Mouse (Mus musculus): ENCODE data around the gene Olfr633. TPM values are rescaled to one million over a fixed set of nuclear protein-coding genes. Genes with fewer than 3 reads are reported as not detected.

The Olfr633 gene
- polyA plus RNA-seq, 1 experiment from 2014 or later = not detected

Other genes starting within 250 kb of the Olfr633 start
- gene Olfr243, start 229.8 kb upstream of the Olfr633 start, polyA plus RNA-seq (2015; fragmentation: Nextera tagmentation; extraction: Ambion mirVana) = not detected in 2 replicates
- gene Olfr628, start 214.1 kb upstream of the Olfr633 start, polyA plus RNA-seq (2015; fragmentation: Nextera tagmentation; extraction: Ambion mirVana) = not detected in 2 replicates
- gene Olfr629, start 199.5 kb upstream of the Olfr633 start, polyA plus RNA-seq (2015; fragmentation: Nextera tagmentation; extraction: Ambion mirVana) = not detected in 2 replicates
- gene Olfr630, start 187.1 kb upstream of the Olfr633 start, polyA plus RNA-seq (2015; fragmentation: Nextera tagmentation; extraction: Ambion mirVana) = not detected in 2 replicates
- not detected in 2 replicates for gene Olfr69, start 172.8 kb upstream of the Olfr633 start, polyA plus RNA-seq (2015; fragmentation: Nextera tagmentation; extraction: Ambion mirVana)
- not detected in 2 replicates for gene Olfr68, start 164.7 kb upstream of the Olfr633 start, polyA plus RNA-seq (2015; fragmentation: Nextera tagmentation; extraction: Ambion mirVana)
- gene Olfr67, start 152.6 kb upstream of the Olfr633 start, polyA plus RNA-seq (2015; fragmentation: Nextera tagmentation; extraction: Ambion mirVana) = not detected in 2 replicates
- gene Hbb-bt, start 130.4 kb upstream of the Olfr633 start, polyA plus RNA-seq (2015; fragmentation: Nextera tagmentation; extraction: Ambion mirVana) = 4,716 and 5,311 TPM in 2 replicates
- gene Hbb-bs, start 116.3 kb upstream of the Olfr633 start, polyA plus RNA-seq (2015; fragmentation: Nextera tagmentation; extraction: Ambion mirVana) = 14,530 and 15,290 TPM in 2 replicates
- not detected in 2 replicates for gene Hbb-bh2, start 103.9 kb upstream of the Olfr633 start, polyA plus RNA-seq (2015; fragmentation: Nextera tagmentation; extraction: Ambion mirVana)
- gene Hbb-bh1, start 101.3 kb upstream of the Olfr633 start, polyA plus RNA-seq (2015; fragmentation: Nextera tagmentation; extraction: Ambion mirVana) = 8.2 and 12.5 TPM in 2 replicates
- 807 and 1,263 TPM in 2 replicates for gene Hbb-y, start 91.2 kb upstream of the Olfr633 start, polyA plus RNA-seq (2015; fragmentation: Nextera tagmentation; extraction: Ambion mirVana)
- not detected in 2 replicates for gene Olfr66, start 58.2 kb upstream of the Olfr633 start, polyA plus RNA-seq (2015; fragmentation: Nextera tagmentation; extraction: Ambion mirVana)
- not detected in 2 replicates for gene Olfr64, start 50.0 kb upstream of the Olfr633 start, polyA plus RNA-seq (2015; fragmentation: Nextera tagmentation; extraction: Ambion mirVana)
- not detected in 2 replicates for gene Olfr65, start 41.0 kb upstream of the Olfr633 start, polyA plus RNA-seq (2015; fragmentation: Nextera tagmentation; extraction: Ambion mirVana)
- gene Olfr631, start 15.6 kb upstream of the Olfr633 start, polyA plus RNA-seq (2015; fragmentation: Nextera tagmentation; extraction: Ambion mirVana) = not detected in 2 replicates
- gene Olfr632, start 10.1 kb upstream of the Olfr633 start, polyA plus RNA-seq (2015; fragmentation: Nextera tagmentation; extraction: Ambion mirVana) = not detected in 2 replicates
- not detected in 2 replicates for gene Olfr635, start 26.7 kb downstream of the Olfr633 start, polyA plus RNA-seq (2015; fragmentation: Nextera tagmentation; extraction: Ambion mirVana)
- not detected in 2 replicates for gene Olfr638, start 54.3 kb downstream of the Olfr633 start, polyA plus RNA-seq (2015; fragmentation: Nextera tagmentation; extraction: Ambion mirVana)
- gene Olfr639, start 72.9 kb downstream of the Olfr633 start, polyA plus RNA-seq (2015; fragmentation: Nextera tagmentation; extraction: Ambion mirVana) = not detected in 2 replicates
- not detected in 2 replicates for gene Olfr640, start 81.1 kb downstream of the Olfr633 start, polyA plus RNA-seq (2015; fragmentation: Nextera tagmentation; extraction: Ambion mirVana)
- not detected in 2 replicates for gene Olfr641, start 91.0 kb downstream of the Olfr633 start, polyA plus RNA-seq (2015; fragmentation: Nextera tagmentation; extraction: Ambion mirVana)
- not detected in 2 replicates for gene Olfr642, start 108.2 kb downstream of the Olfr633 start, polyA plus RNA-seq (2015; fragmentation: Nextera tagmentation; extraction: Ambion mirVana)
- gene 4930516K23Rik, start 117.0 kb downstream of the Olfr633 start, polyA plus RNA-seq (2015; fragmentation: Nextera tagmentation; extraction: Ambion mirVana) = not detected in 2 replicates
- not detected in 2 replicates for gene Olfr644, start 127.4 kb downstream of the Olfr633 start, polyA plus RNA-seq (2015; fragmentation: Nextera tagmentation; extraction: Ambion mirVana)
- gene Olfr645, start 141.0 kb downstream of the Olfr633 start, polyA plus RNA-seq (2015; fragmentation: Nextera tagmentation; extraction: Ambion mirVana) = not detected in 2 replicates
- gene Olfr646, start 160.4 kb downstream of the Olfr633 start, polyA plus RNA-seq (2015; fragmentation: Nextera tagmentation; extraction: Ambion mirVana) = not detected in 2 replicates
- gene Ubqln5, start 185.4 kb downstream of the Olfr633 start, polyA plus RNA-seq (2015; fragmentation: Nextera tagmentation; extraction: Ambion mirVana) = not detected in 2 replicates
- gene Olfr643, start 193.0 kb downstream of the Olfr633 start, polyA plus RNA-seq (2015; fragmentation: Nextera tagmentation; extraction: Ambion mirVana) = not detected in 2 replicates
- not detected in 2 replicates for gene Ubqln3, start 198.8 kb downstream of the Olfr633 start, polyA plus RNA-seq (2015; fragmentation: Nextera tagmentation; extraction: Ambion mirVana)
- not detected in 2 replicates for gene Ubqlnl, start 206.1 kb downstream of the Olfr633 start, polyA plus RNA-seq (2015; fragmentation: Nextera tagmentation; extraction: Ambion mirVana)
- gene Olfm5, start 220.4 kb downstream of the Olfr633 start, polyA plus RNA-seq (2015; fragmentation: Nextera tagmentation; extraction: Ambion mirVana) = not detected in 2 replicates
- 0.12 and 0.20 TPM in 2 replicates for gene Olfr648, start 239.0 kb downstream of the Olfr633 start, polyA plus RNA-seq (2015; fragmentation: Nextera tagmentation; extraction: Ambion mirVana)

Data from lung, embryonic 15.5 days (tissue).